Mouse (Mus musculus) left cerebral cortex, adult 2 months (tissue): Measurements from ENCODE around the gene Zfyve27. TPM values are rescaled to one million over a fixed set of nuclear protein-coding genes. Genes with fewer than 3 reads are reported as not detected.
A peak's percentile ranks its signal among the peaks of the same experiment; 100 is the strongest.

Experiments
- DNase-seq, 2 experiments: peaks; one replicate each; pipeline ENCODE4 v3.0.0; 2021 to 2022; ENCODE audit warnings: low spot score in 2 of 2, mixed read lengths in 1 of 2; ENCODE audit errors: extremely low spot score in 1 of 2
- H3K27ac ChIP-seq: fragments of 200-600 bp; 2 replicates; pipeline ENCODE4 v1.8.1; 2022
- H3K4me3 ChIP-seq: fragments of 200-600 bp; 2 replicates; pipeline ENCODE4 v1.8.1; 2022
- CTCF ChIP-seq: fragments of 200-600 bp; IDR thresholded peaks from 2 replicates; pipeline ENCODE4 v1.8.1; 2022; ENCODE audit warnings: antibody characterized with exemption, mild to moderate bottlenecking, moderate library complexity
- intact Hi-C: fragments of 180-260 bp; cut with DNase I; formaldehyde crosslinking; loops from one replicate; pipeline ENCODE4 v1.15.1; 2025
- long read RNA-seq, 2 experiments: library from polyadenylated mRNA; stranded (forward); transcript quantifications; one replicate each; pipeline ENCODE4 v2.0.0; 2021; ENCODE audit warnings: borderline mapping rate in 2 of 2
- total RNA-seq, 2 experiments: library from RNA; stranded (reverse); gene quantifications; 2 replicates each; pipeline ENCODE4 v1.2.3; 2021

Zfyve27 gene
- 100 to 1,000 TPM in 1 of 2 experiments, 10 to 100 TPM in 1; 87.7 to 107 TPM for total RNA-seq
- long read RNA-seq, experiment 1, full-length matches to known transcripts = 33 of 75 reads
- long read RNA-seq, experiment 1, partial matches to known transcripts = 3 of 75 reads
- long read RNA-seq, experiment 1, other reads (novel, unspliced or antisense) = 39 of 75 reads
- long read RNA-seq, experiment 2, full-length matches to known transcripts = 17 of 47 reads
- long read RNA-seq, experiment 2, partial matches to known transcripts = 0 of 47 reads
- long read RNA-seq, experiment 2, other reads (novel, unspliced or antisense) = 30 of 47 reads

GRCm38 (mm10) chr19:42163764-42164163, at the start of gene Zfyve27:
TSS of gene Zfyve27 (plus strand) at chr19:42163951.
- DNase-seq = no peak
- intact Hi-C loops = no loop called here
- TF ChIP-seq CTCF = no peak
- Histone ChIP-seq H3K27ac (no peak within 1 kb of the TSS), H3K4me3 (no peak within 1 kb of the TSS)

- intact Hi-C loops = no loop called here
- no peak for DNase-seq
- Histone ChIP-seq H3K4me3 (no peak overlapping the region), H3K27ac (no peak overlapping the region)
- TF ChIP-seq CTCF = no peak
Observed at GRCm38 (mm10) chr19:42115783-42116335, 47.9 kb upstream of the Zfyve27 start.

- no peak for DNase-seq
- TF ChIP-seq CTCF = no peak
- intact Hi-C loops = no loop called here
- H3K4me3 ChIP-seq = no peak overlapping the region
- no peak overlapping the region for H3K27ac ChIP-seq
Observed at GRCm38 (mm10) chr19:42118142-42118541, 45.6 kb upstream of the Zfyve27 start.

GRCm38 (mm10) chr19:42118596-42118995, 45.2 kb upstream of the Zfyve27 start:
- no peak for TF ChIP-seq CTCF
- Histone ChIP-seq H3K27ac (no peak overlapping the region), H3K4me3 (no peak overlapping the region)
- no peak for DNase-seq
- intact Hi-C loops = no loop called here

- DNase-seq = no peak
- no peak overlapping the region for H3K27ac ChIP-seq
- no peak for TF ChIP-seq CTCF
- H3K4me3 ChIP-seq = no peak overlapping the region
- intact Hi-C loops = no loop called here
Observed at GRCm38 (mm10) chr19:42120451-42120850, 43.3 kb upstream of the Zfyve27 start.

- Histone ChIP-seq H3K27ac (peak overlapping the region; percentile 45), H3K4me3 (no peak overlapping the region)
- no peak for DNase-seq
- TF ChIP-seq CTCF = no peak
- intact Hi-C loops = no loop called here
Observed at GRCm38 (mm10) chr19:42124684-42125083, 39.1 kb upstream of the Zfyve27 start.

GRCm38 (mm10) chr19:42125501-42126218, 38.1 kb upstream of the Zfyve27 start:
- intact Hi-C loops = no loop called here
- TF ChIP-seq CTCF = no peak
- Histone ChIP-seq H3K4me3 (no peak overlapping the region), H3K27ac (peak overlapping the region; percentile 36)
- DNase-seq = no peak

- Histone ChIP-seq H3K27ac (peak overlapping the region; percentile 36), H3K4me3 (no peak overlapping the region)
- intact Hi-C loops = no loop called here
- no peak for DNase-seq
- no peak for TF ChIP-seq CTCF
Observed at GRCm38 (mm10) chr19:42126219-42126605, 37.5 kb upstream of the Zfyve27 start.

GRCm38 (mm10) chr19:42127024-42127423, 36.7 kb upstream of the Zfyve27 start:
- DNase-seq = no peak
- no peak overlapping the region for H3K27ac ChIP-seq
- intact Hi-C loops = no loop called here
- no peak overlapping the region for H3K4me3 ChIP-seq
- no peak for TF ChIP-seq CTCF

GRCm38 (mm10) chr19:42128052-42128740, 35.6 kb upstream of the Zfyve27 start:
- no peak for TF ChIP-seq CTCF
- intact Hi-C loops = loop anchor here (2.0 kb wide), 2 partner anchors 17 to 37 kb away; partner anchors contain the start of gene Pi4k2a
- no peak for DNase-seq
- H3K27ac ChIP-seq = peak overlapping the region; percentile 96
- peak overlapping the region; percentile 70 for H3K4me3 ChIP-seq

GRCm38 (mm10) chr19:42128787-42129508, 34.8 kb upstream of the Zfyve27 start, which contains the start of gene Avpi1:
TSS of gene Avpi1 (minus strand) at chr19:42129059.
- Histone ChIP-seq H3K4me3 (peak within 1 kb of the TSS; percentile 70), H3K27ac (peak within 1 kb of the TSS; percentile 96)
- TF ChIP-seq CTCF = no peak
- intact Hi-C loops = loop anchor here (2.0 kb wide), 2 partner anchors 16 to 38 kb away; partner anchors contain the start of gene Pi4k2a
- peak; percentile 95 to 98 for DNase-seq
